Mouse (Mus musculus) ovary, postnatal 14 days (tissue): ENCODE results near the gene Olfr1507.

Experiments
- DNase-seq: peaks from one replicate; pipeline ENCODE4 v3.0.0; 2022; ENCODE audit warnings: low spot score

Olfr1507 gene

GRCm38 (mm10) chr14:52495516-52495915 is at the start of gene Olfr1507:
Olfr1507 (minus strand) TSS chr14:52495749.
- DNase-seq = no peak

- DNase-seq = no peak
These were observed 37.8 kb upstream of the Olfr1507 start for GRCm38 (mm10) chr14:52533336-52533735.

DNA sequence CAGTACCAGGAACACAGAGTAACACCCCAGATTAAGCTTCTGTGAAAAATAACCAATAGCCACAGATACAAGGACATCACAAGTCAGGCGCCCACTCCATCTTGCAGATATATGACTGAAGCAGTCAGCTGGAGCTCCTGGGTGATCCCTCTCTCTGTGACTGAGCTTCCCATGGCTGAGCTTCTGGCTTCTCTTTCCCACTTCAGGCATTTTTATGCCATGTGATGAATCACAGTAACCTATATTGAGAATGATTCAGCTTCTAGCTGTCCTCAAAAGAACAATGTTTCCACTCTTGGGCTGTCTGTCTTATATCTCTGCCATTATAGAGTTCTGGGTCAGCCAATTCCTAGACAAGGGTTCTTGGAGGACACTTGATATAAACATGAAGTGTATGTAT is 29.4 kb upstream of the Olfr1507 start:
- no peak for DNase-seq

DNA sequence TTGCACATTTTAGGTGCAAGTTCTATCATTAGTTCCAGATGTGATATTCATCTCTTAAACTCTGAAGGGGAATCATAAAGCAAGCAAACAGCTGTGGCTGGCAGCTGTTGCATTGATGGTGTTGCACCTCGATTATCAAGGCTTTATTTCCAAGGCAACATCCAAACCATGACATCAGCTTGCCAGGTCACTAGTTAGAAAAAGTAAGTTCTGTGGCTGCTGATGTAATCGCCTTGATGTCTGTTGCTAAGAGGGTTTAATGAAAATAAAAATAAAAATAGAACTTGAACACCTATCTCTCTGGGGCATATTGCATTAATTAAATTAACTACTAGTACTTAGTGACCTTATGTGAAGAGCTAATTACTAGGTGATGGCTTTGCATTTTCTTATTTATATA is 28.2 kb downstream of the Olfr1507 start, which contains the start of gene Olfr1508:
Gene Olfr1508 (minus strand): TSS at position 101 of the 400 bp plus-strand sequence.
- DNase-seq = no peak

- no peak for DNase-seq
These were observed 29.8 kb downstream of the Olfr1507 start for GRCm38 (mm10) chr14:52465738-52466137.

DNA sequence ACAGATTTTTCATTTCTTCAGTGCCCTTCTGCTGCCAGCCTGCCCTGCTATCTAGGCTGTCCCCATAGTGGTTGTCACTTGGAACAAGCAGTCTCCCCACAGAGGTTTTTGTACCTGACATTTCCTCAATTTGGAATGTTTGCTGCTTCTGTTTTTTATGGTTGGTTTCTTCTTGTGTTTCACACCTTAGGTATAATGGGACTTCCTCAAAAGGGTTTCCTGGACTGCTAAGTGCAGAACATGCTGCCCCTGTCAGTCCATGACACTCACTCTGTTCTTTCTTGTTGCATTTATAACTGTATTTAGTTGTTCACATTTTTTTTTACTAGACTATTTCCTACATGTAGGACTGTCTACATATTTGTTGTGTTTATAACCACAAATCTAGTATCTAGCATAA is 33.6 kb downstream of the Olfr1507 start:
- DNase-seq = no peak

- no peak for DNase-seq
These were observed 44.4 kb downstream of the Olfr1507 start for GRCm38 (mm10) chr14:52451138-52451537.

DNA sequence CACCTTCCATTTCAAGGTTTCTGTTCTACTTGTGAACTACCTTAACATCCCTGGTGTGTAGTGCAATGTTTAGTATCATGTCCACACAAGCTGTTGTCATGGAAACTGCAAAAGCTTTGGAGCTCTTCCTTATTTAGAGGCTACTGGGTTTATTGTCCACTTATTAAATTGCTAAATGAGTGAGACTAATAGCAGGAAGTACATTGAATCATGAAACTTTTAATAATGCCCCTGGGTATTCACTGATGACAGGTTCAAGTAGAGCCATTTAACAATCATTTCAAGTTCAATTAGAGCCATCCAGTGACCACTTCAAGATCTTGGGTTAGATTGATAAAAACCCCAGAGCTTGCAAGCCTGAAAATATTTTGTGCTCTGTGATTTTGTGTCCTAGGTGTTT is 52.9 kb downstream of the Olfr1507 start, which contains the start of gene Olfr1509:
Gene Olfr1509 (plus strand): TSS at position 301 of the 400 bp plus-strand sequence.
- no peak for DNase-seq
